Mouse (Mus musculus) liver, embryonic 12.5 days (tissue): ENCODE results near the gene Tob1. TPM values are rescaled to one million over a fixed set of nuclear protein-coding genes. Genes with fewer than 3 reads are reported as not detected.
A peak's percentile ranks its signal among the peaks of the same experiment; 100 is the strongest.

Source experiments
- ATAC-seq: fragments of 200-750 bp; cut with Nextera tagmentation; 2 replicates; pipeline ENCODE4 v1.8.0; 2017; ENCODE audit warnings: moderate number of reproducible peaks, mild to moderate bottlenecking, moderate library complexity
- H3K27ac ChIP-seq: fragments of 300-500 bp; sonication (generic); 2 replicates; pipeline ENCODE4 v1.5.1; 2016; ENCODE audit warnings: mild to moderate bottlenecking
- H3K27me3 ChIP-seq: fragments of 300-500 bp; sonication (generic); replicated peaks from 2 replicates; pipeline ENCODE4 v1.6.1; 2016; ENCODE audit warnings: mild to moderate bottlenecking, moderate library complexity
- H3K36me3 ChIP-seq: fragments of 300-500 bp; sonication (generic); 2 replicates; pipeline ENCODE4 v1.6.1; 2016; ENCODE audit warnings: mild to moderate bottlenecking, moderate library complexity
- H3K4me1 ChIP-seq: fragments of 300-500 bp; sonication (generic); 2 replicates; pipeline ENCODE4 v1.6.1; 2016
- H3K4me2 ChIP-seq: fragments of 300-500 bp; sonication (generic); 2 replicates; pipeline ENCODE4 v1.6.1; 2016; ENCODE audit warnings: mild to moderate bottlenecking, moderate library complexity
- H3K4me3 ChIP-seq: fragments of 300-500 bp; sonication (generic); 2 replicates; pipeline ENCODE4 v1.5.1; 2016; ENCODE audit warnings: mild to moderate bottlenecking, moderate library complexity
- H3K9ac ChIP-seq: fragments of 300-500 bp; sonication (generic); 2 replicates; pipeline ENCODE4 v1.6.1; 2016; ENCODE audit warnings: mild to moderate bottlenecking, moderate library complexity
- H3K9me3 ChIP-seq: fragments of 300-500 bp; sonication (generic); replicated peaks from 2 replicates; pipeline ENCODE4 v1.6.1; 2016; ENCODE audit warnings: mild to moderate bottlenecking, moderate library complexity
- WGBS: fragments of 180-500 bp; shearing (Covaris S2); methylation state at CpG from one replicate; pipeline ENCODE4 v1.1.7; 2016; ENCODE audit not compliant: insufficient replicate concordance; 5-methylcytosine and 5-hydroxymethylcytosine counted together
- polyA plus RNA-seq: library from polyadenylated mRNA; unstranded; fragments of >200 nt; fragmentation: Nextera tagmentation; extraction: Ambion mirVana; gene quantifications from 2 replicates; pipeline ENCODE4 v1.2.1, GENCODE M21; 2016

The Tob1 gene
- polyA plus RNA-seq, 1 experiment from 2014 or later: 13.6 TPM

DNA sequence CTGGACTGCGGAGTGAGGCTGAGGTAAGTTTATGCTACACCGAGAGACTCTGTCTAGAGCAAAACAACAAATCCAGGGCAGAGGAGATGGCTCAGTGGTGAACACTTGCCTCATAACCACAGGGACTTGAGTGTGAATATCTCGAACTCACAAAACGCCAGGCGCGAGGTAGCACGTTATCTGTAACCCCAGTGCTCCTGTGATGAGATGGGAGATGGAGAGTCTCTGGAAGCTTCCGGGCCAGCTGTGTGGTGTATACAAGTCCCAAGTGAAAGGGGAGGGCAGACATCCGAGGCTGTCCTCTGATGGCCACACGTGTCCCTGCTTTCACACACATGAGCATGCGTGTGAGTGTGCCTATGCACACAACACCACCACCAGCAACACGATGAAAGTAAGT, 23.1 kb downstream of the Tob1 start:
- ATAC-seq: peak; percentile 65
- Histone ChIP-seq H3K27me3 (peaks cover 6% of the 10 kb centered on the region; the same call in 1 of the 2 replicates), H3K4me3 (no peak overlapping the region), H3K9me3 (no peaks in the 10 kb centered on the region), H3K27ac (peak overlapping the region; percentile 48; the same call in 1 of the 2 replicates), H3K4me2 (0 out of 2 replicates have a peak overlapping the region, but pooled peaks have one; percentile 1), H3K36me3 (no peaks in the 10 kb centered on the region), H3K4me1 (peaks cover 58% of the 10 kb centered on the region), H3K9ac (no peak overlapping the region)
- WGBS: 53% methylated on average over 12 of the region's 12 CpGs

- H3K4me2 ChIP-seq: 0 out of 2 replicates have a peak overlapping the region, but pooled peaks have one; percentile 1
- H3K27ac ChIP-seq: peak overlapping the region; percentile 48; the same call in 1 of the 2 replicates
- no peak overlapping the region for H3K4me3 ChIP-seq
- H3K4me1 ChIP-seq: peaks cover 55% of the 10 kb centered on the region
- H3K27me3 ChIP-seq: peaks cover 7% of the 10 kb centered on the region; the same call in 1 of the 2 replicates
- H3K9ac ChIP-seq: no peak overlapping the region
- no peaks in the 10 kb centered on the region for H3K9me3 ChIP-seq
- WGBS: 83% methylated on average over 8 of the region's 8 CpGs
- H3K36me3 ChIP-seq: no peaks in the 10 kb centered on the region
- ATAC-seq: no peak
Observed at GRCm38 (mm10) chr11:94234857-94235256, 23.6 kb downstream of the Tob1 start.

DNA sequence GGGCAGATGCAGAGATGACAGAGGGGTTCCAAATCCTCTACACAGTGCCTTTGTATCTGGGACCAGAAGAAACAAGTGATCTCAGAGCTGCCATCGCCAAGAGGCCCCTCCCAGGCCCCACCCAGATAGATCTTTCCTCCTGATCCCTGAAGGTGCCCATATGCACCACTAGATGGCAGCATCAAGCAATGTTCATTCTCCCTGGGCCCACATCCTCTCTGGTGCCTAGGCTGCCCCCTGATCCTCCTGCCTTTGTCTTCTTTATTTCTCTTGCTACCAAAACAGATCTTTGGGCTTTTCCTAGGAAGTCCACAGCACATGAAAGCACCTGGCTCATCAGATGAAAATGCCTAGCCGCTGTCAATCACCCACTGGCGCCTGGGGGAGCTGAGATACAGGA, 24.8 kb downstream of the Tob1 start:
- ATAC-seq: peak; percentile 79
- Histone ChIP-seq H3K4me1 (peaks cover 43% of the 10 kb centered on the region), H3K27me3 (peaks cover 10% of the 10 kb centered on the region; the same call in 1 of the 2 replicates), H3K27ac (no peak overlapping the region), H3K4me2 (peak overlapping the region; percentile 12; the same call in 1 of the 2 replicates), H3K9me3 (no peaks in the 10 kb centered on the region), H3K36me3 (no peaks in the 10 kb centered on the region), H3K4me3 (no peak overlapping the region), H3K9ac (no peak overlapping the region)
- 31% methylated on average over 3 of the region's 3 CpGs for WGBS

- H3K36me3 ChIP-seq: no peaks in the 10 kb centered on the region
- H3K27ac ChIP-seq: no peak overlapping the region
- H3K9me3 ChIP-seq: no peaks in the 10 kb centered on the region
- peaks cover 34% of the 10 kb centered on the region for H3K27me3 ChIP-seq
- H3K4me1 ChIP-seq: peaks cover 47% of the 10 kb centered on the region
- no peak overlapping the region for H3K4me3 ChIP-seq
- H3K9ac ChIP-seq: no peak overlapping the region
- no peak for ATAC-seq
- no peak overlapping the region for H3K4me2 ChIP-seq
- WGBS: 84% methylated on average over 8 of the region's 8 CpGs
Observed at GRCm38 (mm10) chr11:94238786-94239185, 27.5 kb downstream of the Tob1 start.

DNA sequence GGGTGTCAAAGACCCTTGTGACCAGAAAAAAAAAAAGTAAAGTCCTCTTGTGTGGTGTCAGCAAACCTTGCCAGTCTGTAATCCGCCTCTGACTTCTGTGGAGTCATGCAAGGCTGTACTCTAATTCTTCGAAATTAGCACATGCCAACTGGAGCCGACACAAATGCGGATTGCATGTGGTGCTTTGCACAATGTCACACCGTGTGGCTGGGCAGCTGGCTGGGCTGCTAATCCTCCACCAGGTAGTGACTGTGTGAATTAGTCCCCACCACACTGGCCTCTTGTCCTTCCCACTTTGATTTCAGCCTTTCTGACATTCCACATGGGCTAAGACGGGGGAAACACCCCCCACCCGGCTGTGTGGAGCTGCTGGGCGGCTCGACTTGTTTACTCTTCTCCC, 28.5 kb downstream of the Tob1 start:
- Histone ChIP-seq H3K36me3 (no peaks in the 10 kb centered on the region), H3K27ac (no peak overlapping the region), H3K4me2 (no peak overlapping the region), H3K4me1 (peaks cover 43% of the 10 kb centered on the region), H3K27me3 (peaks cover 43% of the 10 kb centered on the region), H3K9me3 (no peaks in the 10 kb centered on the region), H3K9ac (no peak overlapping the region), H3K4me3 (no peak overlapping the region)
- 42% methylated on average over 9 of the region's 9 CpGs for WGBS
- no peak for ATAC-seq

DNA sequence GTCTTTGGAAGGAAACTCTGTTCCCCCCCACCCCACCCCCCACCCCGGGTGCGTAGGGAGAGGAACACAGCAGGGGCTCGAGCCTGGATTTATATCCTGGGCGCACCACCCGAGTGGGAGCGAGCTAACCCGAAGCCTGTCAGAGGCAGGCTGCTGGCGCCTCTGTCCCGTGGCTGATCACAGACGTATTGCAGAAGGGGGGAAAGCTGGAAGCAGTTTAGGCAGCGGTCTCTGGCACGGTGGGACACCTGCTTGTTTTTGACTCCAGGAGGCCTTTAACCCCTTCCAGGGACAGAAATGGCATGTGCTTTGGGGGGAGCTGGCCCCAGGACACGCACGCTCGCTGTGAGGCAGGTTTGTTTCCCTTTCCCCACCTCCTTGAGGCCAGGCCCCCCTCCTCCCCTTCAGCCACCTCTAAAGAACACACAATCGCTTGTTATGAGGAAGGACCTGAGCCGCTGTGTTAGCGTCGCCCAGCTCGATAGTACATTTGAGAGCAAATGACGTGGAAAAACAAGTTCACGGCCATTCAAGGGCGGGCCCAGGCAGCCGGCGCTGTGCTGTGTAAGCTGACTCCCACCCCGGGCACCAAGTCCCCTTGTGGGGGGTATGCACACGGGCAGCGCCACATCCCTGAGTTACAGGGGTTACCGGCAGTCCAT, 31.6 kb downstream of the Tob1 start:
- no peaks in the 10 kb centered on the region for H3K36me3 ChIP-seq
- peak overlapping the region; percentile 39 for H3K9ac ChIP-seq
- peak; percentile 33; the same call in 1 of the 2 replicates for ATAC-seq
- H3K4me1 ChIP-seq: peaks cover 23% of the 10 kb centered on the region
- peaks cover 65% of the 10 kb centered on the region for H3K27me3 ChIP-seq
- H3K9me3 ChIP-seq: no peaks in the 10 kb centered on the region
- 11% methylated on average over 29 of the region's 29 CpGs for WGBS
- H3K4me3 ChIP-seq: peak overlapping the region; percentile 23
- peak overlapping the region; percentile 64 for H3K4me2 ChIP-seq
- H3K27ac ChIP-seq: no peak overlapping the region

GRCm38 (mm10) chr11:94243422-94244180, 32.3 kb downstream of the Tob1 start:
- Histone ChIP-seq H3K4me1 (peaks cover 23% of the 10 kb centered on the region), H3K27me3 (peaks cover 64% of the 10 kb centered on the region), H3K4me2 (peak overlapping the region; percentile 64), H3K9me3 (no peaks in the 10 kb centered on the region), H3K4me3 (0 out of 2 replicates have a peak overlapping the region, but pooled peaks have one; percentile 23), H3K9ac (0 out of 2 replicates have a peak overlapping the region, but pooled peaks have one; percentile 39), H3K36me3 (no peaks in the 10 kb centered on the region), H3K27ac (no peak overlapping the region)
- peak; percentile 41 for ATAC-seq
- 39% methylated on average over 15 of the region's 15 CpGs for WGBS

DNA sequence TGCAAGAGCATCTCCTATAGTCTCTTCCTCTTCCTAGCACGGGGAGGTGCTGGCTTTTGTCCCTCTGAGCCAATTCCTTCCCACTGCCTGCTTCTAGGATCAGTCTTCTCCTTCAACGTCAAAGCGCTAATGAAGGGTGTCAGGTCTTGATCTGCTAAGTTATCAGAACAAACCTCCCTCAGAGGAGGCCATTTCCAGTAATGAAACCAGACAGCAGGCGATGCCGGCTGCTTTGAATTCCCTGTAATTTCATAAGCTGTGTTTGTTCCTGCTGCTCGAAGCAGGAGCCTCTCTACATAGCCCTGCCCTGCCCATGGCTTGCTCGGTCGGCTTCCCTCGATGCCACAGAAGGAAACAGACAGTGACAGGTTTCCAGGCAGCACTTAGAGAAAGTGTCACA, 33.1 kb downstream of the Tob1 start:
- no peaks in the 10 kb centered on the region for H3K36me3 ChIP-seq
- no peak overlapping the region for H3K27ac ChIP-seq
- WGBS: 56% methylated on average over 9 of the region's 9 CpGs
- H3K4me1 ChIP-seq: peaks cover 23% of the 10 kb centered on the region
- H3K4me3 ChIP-seq: no peak overlapping the region
- ATAC-seq: no peak
- H3K4me2 ChIP-seq: no peak overlapping the region
- no peak overlapping the region for H3K9ac ChIP-seq
- H3K27me3 ChIP-seq: peaks cover 64% of the 10 kb centered on the region
- H3K9me3 ChIP-seq: no peaks in the 10 kb centered on the region

DNA sequence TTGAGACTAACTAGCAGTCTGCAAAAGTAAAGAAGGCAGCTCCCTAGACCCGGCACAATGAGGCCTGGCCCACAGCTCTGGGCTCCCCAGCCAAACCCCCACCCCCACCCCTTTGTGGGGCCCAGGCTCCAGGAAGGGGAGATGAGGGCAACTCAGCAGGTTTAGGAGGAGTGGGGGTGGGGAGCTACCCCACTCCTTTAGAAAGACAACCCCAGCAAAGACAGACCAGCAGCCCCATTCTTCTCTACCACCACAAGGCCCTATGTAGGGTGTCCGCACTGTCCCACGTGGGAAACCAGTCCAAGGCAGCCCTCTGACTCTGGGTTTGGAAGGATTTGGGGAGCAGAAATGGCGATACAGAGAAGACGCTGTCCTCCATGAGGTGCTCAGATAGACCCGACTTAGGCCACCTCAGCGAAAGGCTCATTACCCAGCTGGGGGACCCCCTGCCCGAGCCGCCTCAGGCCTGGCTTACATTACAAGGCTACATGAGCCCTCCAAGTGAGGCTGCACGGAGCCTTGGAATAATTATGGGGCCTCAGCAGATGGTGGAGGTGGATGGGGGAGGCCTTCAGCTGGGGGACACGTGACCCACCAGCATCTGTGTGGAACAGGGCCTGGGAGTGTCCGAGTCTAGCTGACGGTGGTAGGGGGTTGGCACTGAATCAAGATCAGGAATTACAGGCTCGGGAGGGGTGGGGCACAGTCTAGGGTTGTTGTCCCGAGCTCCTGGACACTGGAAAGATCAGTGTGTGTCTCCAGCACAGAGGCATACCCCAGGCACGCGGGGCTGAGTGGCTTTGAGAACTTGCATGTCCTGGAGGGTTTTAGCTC, 34.9 kb downstream of the Tob1 start, which contains the start of gene Wfikkn2:
TSS of gene Wfikkn2 (minus strand) at position 51 of the 834 bp plus-strand sequence.
- H3K27ac ChIP-seq: no peak within 1 kb of the TSS

DNA sequence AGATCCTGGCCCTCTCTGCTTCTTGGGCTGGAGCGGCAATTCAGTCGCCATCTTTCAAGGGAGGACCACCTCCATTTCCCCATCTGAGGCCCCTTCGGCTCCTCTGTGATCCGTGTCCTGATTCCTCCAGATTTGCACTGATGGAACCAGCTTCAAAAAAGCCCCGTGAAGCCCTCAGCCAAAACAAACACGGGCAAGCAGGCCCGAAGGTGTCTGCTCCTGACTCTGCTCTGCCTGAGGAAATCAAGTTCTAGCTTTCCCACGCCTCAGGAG, 35.5 kb downstream of the Tob1 start:
- Histone ChIP-seq H3K4me2 (no peak overlapping the region), H3K27ac (no peak overlapping the region), H3K4me3 (no peak overlapping the region), H3K36me3 (no peaks in the 10 kb centered on the region), H3K27me3 (peaks cover 54% of the 10 kb centered on the region), H3K4me1 (peaks cover 21% of the 10 kb centered on the region), H3K9me3 (no peaks in the 10 kb centered on the region), H3K9ac (no peak overlapping the region)
- whole genome bisulfite sequencing: 70% methylated on average over 8 of the region's 8 CpGs
- no peak for ATAC-seq

More for the DNA sequence above, 34.9 kb downstream of the Tob1 start, which contains the start of gene Wfikkn2:
- Histone ChIP-seq H3K4me3 (no peak within 1 kb of the TSS), H3K4me1 (peaks cover 21% of the 10 kb centered on the region), H3K36me3 (no peaks in the 10 kb centered on the region), H3K9me3 (no peaks in the 10 kb centered on the region), H3K9ac (no peak within 1 kb of the TSS), H3K4me2 (no peak within 1 kb of the TSS), H3K27me3 (peaks cover 58% of the 10 kb centered on the region)
- 68% methylated on average over 17 of the region's 17 CpGs for WGBS
- no peak for ATAC-seq

DNA sequence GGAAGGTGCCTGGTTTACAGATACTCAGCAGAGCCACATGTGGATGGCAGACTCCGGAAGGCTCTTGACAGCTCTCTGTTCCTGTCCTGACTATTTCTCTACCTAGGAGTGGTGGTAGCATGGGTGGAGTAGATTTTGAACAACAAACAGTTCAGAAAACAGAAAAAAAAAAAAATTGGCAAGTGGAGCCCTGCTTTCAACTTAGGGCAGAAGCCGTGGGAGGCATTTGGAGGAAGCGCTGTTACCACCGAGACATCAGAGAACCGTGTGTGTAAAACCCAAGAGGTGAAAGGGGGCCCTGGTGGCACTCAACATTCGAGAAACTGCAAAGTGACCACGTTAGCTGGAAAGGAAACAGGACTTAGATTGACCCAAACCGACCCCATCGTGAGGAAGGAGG, 41.9 kb downstream of the Tob1 start:
- Histone ChIP-seq H3K9ac (no peak overlapping the region), H3K27ac (no peak overlapping the region), H3K36me3 (no peaks in the 10 kb centered on the region), H3K27me3 (peaks cover 24% of the 10 kb centered on the region; the same call in 1 of the 2 replicates), H3K9me3 (no peaks in the 10 kb centered on the region), H3K4me1 (0 out of 2 replicates have a peak, but pooled peaks cover 9% of the 10 kb centered on the region), H3K4me2 (no peak overlapping the region), H3K4me3 (no peak overlapping the region)
- WGBS: 63% methylated on average over 9 of the region's 9 CpGs
- no peak for ATAC-seq
